Mouse (Mus musculus) layer of hippocampus, adult 18-20 months (tissue): ENCODE results near the gene Lrrc29. TPM values are rescaled to one million over a fixed set of nuclear protein-coding genes. Genes with fewer than 3 reads are reported as not detected.

Experiments used
- DNase-seq, 2 experiments: peaks; one replicate each; pipeline ENCODE4 v3.0.0; 2022; ENCODE audit warnings: low spot score in 2 of 2
- microRNA-seq, 2 experiments: library from miRNA; unstranded; fragments of <30 nt; microRNA quantifications; one replicate each; pipeline ENCODE4 v1.2.0; 2021
- total RNA-seq, 2 experiments: library from RNA; stranded (reverse); gene quantifications; 2 replicates each; pipeline ENCODE4 v1.2.3; 2021

The Lrrc29 gene
- total RNA-seq, 2 experiments from 2014 or later, result 4.6 to 5.3 TPM

DNA sequence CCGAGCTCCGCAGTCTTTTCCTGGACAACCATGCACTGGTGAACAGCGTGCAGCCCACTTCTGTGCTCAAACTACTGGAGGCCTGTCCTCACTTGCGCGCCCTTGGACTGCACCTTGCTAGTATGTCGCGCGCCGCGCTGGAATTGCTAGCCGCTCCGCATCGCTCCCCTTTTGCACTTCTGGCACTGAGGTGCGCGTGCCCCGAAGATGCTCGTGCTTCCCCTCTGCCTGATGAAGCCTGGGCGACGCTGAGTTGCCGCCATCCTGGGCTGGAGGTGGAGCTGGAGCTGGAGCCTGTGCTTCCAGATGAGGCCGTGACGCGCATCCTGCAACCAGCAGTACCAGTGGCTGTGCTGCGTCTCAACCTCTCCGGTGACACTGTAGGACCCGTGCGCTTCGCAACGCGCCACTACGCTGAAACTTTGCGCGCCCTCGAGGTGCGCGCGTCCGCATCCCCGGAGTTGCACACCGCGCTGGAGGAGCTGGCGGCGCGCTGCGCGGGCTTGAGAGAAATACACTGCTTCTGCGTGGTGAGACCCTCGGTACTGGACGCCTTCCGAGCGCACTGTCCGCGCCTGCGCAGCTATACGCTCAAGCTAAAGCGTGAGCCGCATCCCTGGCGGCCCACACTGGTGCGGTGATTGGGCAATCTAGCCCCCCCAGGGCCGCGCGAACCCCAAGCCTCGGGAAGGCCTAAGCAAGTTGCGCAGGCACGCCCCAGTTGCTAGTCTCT, 57.6 kb downstream of the Lrrc29 start:
- DNase-seq, result peak; percentile 81 to 87

DNA sequence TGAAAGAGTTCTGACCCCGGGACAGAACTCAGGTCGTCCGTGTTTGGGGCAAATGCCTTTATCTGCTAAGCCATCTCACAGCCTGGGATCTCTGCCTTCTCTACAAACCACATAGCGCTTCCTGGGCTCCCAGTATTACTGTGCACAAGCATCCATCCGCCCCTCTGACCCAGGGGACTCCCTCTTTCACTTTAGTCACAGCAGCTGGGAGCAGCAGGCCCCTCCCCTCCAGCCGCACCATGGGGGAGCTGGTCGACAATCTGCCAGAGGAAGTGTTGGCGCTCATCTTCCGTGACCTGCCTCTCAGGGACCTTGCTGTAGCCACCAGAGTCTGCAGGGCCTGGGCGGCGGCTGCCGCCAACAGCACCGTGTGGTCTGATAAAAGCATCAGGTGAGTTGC, 59.3 kb downstream of the Lrrc29 start:
- no peak for DNase-seq

DNA sequence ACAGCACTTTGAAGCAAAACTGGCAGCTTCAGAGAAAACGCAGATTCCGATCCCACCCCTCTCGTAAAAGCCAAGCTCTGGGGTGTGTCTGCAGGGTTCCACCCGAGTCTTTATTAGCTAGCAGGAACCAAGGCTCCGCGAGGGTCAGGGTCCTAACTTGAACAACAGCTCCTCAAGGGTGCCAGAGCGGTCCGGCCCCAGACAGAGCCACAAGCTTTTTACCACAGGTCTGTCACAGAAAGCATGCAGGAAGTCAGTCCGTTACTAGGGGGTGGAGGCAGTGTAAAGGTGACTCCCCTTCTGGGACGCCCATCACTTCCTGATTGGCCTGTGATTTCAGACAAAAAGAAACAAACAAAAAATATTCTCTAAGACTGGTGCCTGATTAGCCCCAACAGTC, 61.0 kb downstream of the Lrrc29 start:
- no peak for DNase-seq

DNA sequence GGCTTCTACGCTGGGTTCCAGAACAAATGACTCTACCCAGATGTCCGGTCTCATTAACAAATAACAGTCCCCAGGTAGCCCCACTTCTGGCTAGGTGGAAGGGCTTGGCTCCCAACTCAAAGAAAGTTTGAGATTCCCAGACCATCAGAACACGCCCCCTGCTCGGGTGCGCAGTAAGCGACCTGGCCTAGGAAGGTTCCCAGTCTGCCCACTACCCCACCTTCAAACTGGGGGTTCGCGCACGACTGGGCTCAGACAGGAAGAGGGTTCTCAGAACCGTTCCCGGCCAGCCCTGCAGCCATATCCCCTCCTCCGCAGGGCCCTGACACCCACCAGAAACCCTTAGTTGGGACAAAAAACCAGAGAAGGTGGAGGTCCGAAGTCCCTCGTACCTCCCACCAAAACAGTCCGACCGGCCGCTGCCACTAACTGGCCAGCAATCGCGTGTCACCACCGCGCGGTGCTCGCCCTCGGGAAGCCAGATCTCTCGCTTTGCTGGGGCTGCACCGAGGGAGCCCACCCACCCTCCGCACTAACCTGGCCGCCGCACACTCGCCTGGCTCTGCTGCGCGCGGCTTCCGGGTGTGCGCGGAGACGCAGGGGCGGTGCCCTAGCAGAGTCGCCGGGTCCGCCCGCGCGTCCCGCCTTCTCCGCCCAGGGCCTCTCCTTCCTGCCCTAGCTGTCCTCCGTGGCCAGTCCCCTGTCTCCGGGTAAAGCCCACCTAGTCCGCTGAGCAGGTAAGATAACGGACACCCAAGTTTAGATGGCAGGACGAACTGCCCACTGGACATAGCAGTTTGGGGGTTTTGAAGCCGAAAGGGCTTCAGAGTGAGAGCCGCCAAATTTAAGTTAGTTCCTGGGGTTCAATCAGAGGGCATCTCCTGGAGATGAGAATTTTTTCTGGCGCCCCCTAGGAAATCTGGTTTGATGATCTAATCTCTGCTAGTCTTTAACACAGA, 61.8 kb downstream of the Lrrc29 start, which contains the start of the genes Tradd and Fbxl8:
Tradd (minus strand) TSS at position 586 of the 959 bp plus-strand sequence.
Fbxl8 (plus strand) TSS at position 625 of the 959 bp plus-strand sequence.
- no peak for DNase-seq

DNA sequence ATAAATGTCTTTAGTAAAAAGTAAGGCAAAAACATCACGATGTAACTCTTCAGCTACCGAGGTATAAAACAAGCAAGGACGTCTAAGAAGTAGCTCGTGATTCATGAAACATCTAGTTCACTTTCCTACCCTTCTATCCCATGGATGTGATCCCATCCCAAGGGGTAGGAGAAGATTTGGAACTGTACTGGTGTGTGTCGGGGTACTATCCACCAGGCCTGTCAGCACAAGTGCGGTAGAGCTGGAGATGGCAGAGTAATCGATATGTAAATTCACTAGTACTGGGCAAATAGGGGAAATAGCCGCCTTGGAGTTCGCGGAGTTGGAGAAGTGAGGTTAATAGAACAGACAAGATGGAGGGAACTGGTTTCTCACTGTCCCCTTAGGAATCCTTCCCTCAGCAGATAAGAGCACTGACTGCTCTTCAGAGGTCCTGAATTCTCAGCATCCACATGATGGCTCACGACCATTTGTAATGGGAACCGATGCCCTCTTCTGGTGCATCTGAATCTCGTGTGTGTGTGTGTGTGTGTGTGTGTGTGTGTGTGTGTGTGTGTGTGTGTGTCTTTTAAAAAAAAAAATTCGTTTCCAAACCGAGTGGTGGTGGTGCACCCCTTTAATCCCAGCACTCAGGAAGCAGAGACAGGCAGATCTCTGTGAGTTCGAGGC, 62.7 kb downstream of the Lrrc29 start:
- no peak for DNase-seq

Small RNA genes within 50 kb of the gene (microRNA-seq; reads per million reads assigned to microRNA genes)
- gene Gm27320 (0 reads per million in 2 experiments), gene Mir328 (11,020 to 11,446 reads per million in 2 experiments)

Other genes with a start within 250 kb of the Lrrc29 start
- gene Ces3b, start 242.5 kb downstream of the Lrrc29 start, total RNA-seq, result not detected
- not detected for gene Ces4a, start 194.5 kb downstream of the Lrrc29 start, total RNA-seq
- 10 to 100 TPM; 22.1 to 24.4 TPM for gene Cbfb, start 155.6 kb downstream of the Lrrc29 start, total RNA-seq
- gene D230025D16Rik, start 101.1 kb downstream of the Lrrc29 start, total RNA-seq, result 10 to 100 TPM; 35.4 to 39.0 TPM
- 1 to 10 TPM; 3.3 to 3.8 TPM for gene B3gnt9, start 71.1 kb downstream of the Lrrc29 start, total RNA-seq
- 1 to 10 TPM; 7.8 to 8.5 TPM for gene Tradd, start 61.7 kb downstream of the Lrrc29 start, total RNA-seq
- 1 to 10 TPM; 1.0 to 1.1 TPM for gene Fbxl8, start 61.6 kb downstream of the Lrrc29 start, total RNA-seq
- 10 to 100 TPM; 11.5 to 13.0 TPM for gene Hsf4, start 56.5 kb downstream of the Lrrc29 start, total RNA-seq
- 10 to 100 TPM; 10.4 to 10.9 TPM for gene Nol3, start 50.1 kb downstream of the Lrrc29 start, total RNA-seq
- gene 4931428F04Rik, start 36.4 kb downstream of the Lrrc29 start, total RNA-seq, result 10 to 100 TPM; 19.2 to 23.5 TPM
- gene Exoc3l, start 30.2 kb downstream of the Lrrc29 start, total RNA-seq, result under 1 TPM; 0.48 to 0.94 TPM
- gene E2f4, start 28.6 kb downstream of the Lrrc29 start, total RNA-seq, result 10 to 100 TPM; 34.2 to 36.7 TPM
- under 1 TPM; 0.79 to 0.97 TPM for gene Elmo3, start 20.7 kb downstream of the Lrrc29 start, total RNA-seq
- gene Tmem208, start 76 bp upstream of the Lrrc29 start, total RNA-seq, result 10 to 100 TPM; 41.0 to 41.2 TPM
- gene Fhod1, start 21.7 kb upstream of the Lrrc29 start, total RNA-seq, result 1 to 10 TPM; 2.0 to 3.4 TPM
- 10 to 100 TPM; 11.9 to 13.0 TPM for gene Slc9a5, start 22.6 kb upstream of the Lrrc29 start, total RNA-seq
- gene Plekhg4, start 47.0 kb upstream of the Lrrc29 start, total RNA-seq, result 1 to 10 TPM in 1 of 2 experiments, under 1 TPM in 1; 0.84 to 1.3 TPM
- gene Kctd19, start 87.2 kb upstream of the Lrrc29 start, total RNA-seq, result not detected
- gene Lrrc36, start 87.3 kb upstream of the Lrrc29 start, total RNA-seq, result 1 to 10 TPM in 1 of 2 experiments, under 1 TPM in 1; 0.76 to 1.3 TPM
- 10 to 100 TPM; 54.8 to 58.5 TPM for gene Tppp3, start 145.2 kb upstream of the Lrrc29 start, total RNA-seq
- 10 to 100 TPM; 31.9 to 34.2 TPM for gene Zdhhc1, start 170.6 kb upstream of the Lrrc29 start, total RNA-seq
- gene Hsd11b2, start 192.5 kb upstream of the Lrrc29 start, total RNA-seq, result not detected
- gene Atp6v0d1, start 239.8 kb upstream of the Lrrc29 start, total RNA-seq, result 100 to 1,000 TPM; 280 to 300 TPM